Mouse (Mus musculus): ENCODE results near the gene Icam1. TPM values are rescaled to one million over a fixed set of nuclear protein-coding genes. Genes with fewer than 3 reads are reported as not detected.

The Icam1 gene
- polyA plus RNA-seq, 1 experiment from 2014 or later, result 10.3 TPM

DNA sequence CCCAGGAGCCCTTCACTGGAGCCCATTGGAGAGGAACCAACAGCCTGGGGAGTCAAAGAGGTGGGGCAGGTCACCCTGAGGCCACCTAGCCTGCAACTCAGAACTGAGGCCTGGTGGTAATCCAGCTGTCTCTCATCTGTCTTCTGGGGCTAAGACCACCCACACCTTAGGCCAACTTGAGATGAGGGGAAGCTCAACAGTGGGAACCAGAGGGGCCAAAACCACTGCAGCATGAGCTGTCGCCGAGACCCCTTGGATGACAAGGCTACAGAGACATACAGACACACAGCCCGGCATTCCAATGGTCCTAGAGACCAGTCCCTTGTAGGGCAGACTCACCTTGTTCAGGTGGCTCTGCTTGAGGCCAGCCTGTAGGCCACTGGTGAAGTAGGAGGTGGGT, 59.8 kb downstream of the Icam1 start:
- Histone ChIP-seq H3K9ac (ENCODE audit: low read depth, low read length) (no peak overlapping the region), H3K4me1 (ENCODE audit: control insufficient read depth, insufficient read depth, low read length) (peaks cover 6% of the 10 kb centered on the region; the same call in 1 of the 2 replicates), H3K27me3 (ENCODE audit: control insufficient read depth, insufficient read depth, low read length) (no peaks in the 10 kb centered on the region), H3K9me3 (ENCODE audit: control insufficient read depth, low read length) (no peaks in the 10 kb centered on the region), H3K36me3 (ENCODE audit: control insufficient read depth, insufficient read depth, low read length) (peaks cover 63% of the 10 kb centered on the region), H3K4me3 (ENCODE audit: low read length) (no peak overlapping the region), H3K4me2 (replicated peaks; ENCODE audit: low read depth, low read length) (no peak overlapping the region), H3K27ac (ENCODE audit: low read depth, low read length) (no peak overlapping the region)
- ATAC-seq (ENCODE audit: low FRiP score, low TSS enrichment), result no peak
- 88% methylated on average over 3 of the region's 3 CpGs for WGBS

MicroRNA genes within 50 kb of the gene (microRNA counts, 519-probe panel; counts per million panel counts)
- microRNA mmu-miR-1900, result 5,179 counts per million, percentile 45 among the panel's probes with 10 or more counts

Small RNAs within 50 kb of the gene (microRNA-seq; reads per million reads assigned to microRNA genes)
- gene Mir1900 (not detected), gene Mir7082 (0.84 reads per million)

Other genes with a start within 250 kb of the Icam1 start
- gene Col5a3, start 200.9 kb upstream of the Icam1 start, polyA plus RNA-seq (2014; fragmentation: Nextera tagmentation; extraction: Ambion mirVana), result 0.73 and 0.77 TPM in 2 replicates
- not detected in 2 replicates for gene Rdh8, start 197.5 kb upstream of the Icam1 start, polyA plus RNA-seq (2014; fragmentation: Nextera tagmentation; extraction: Ambion mirVana)
- 6.1 and 7.8 TPM in 2 replicates for gene A230050P20Rik, start 147.3 kb upstream of the Icam1 start, polyA plus RNA-seq (2014; fragmentation: Nextera tagmentation; extraction: Ambion mirVana)
- gene Angptl6, start 136.3 kb upstream of the Icam1 start, polyA plus RNA-seq (2014; fragmentation: Nextera tagmentation; extraction: Ambion mirVana), result 2.0 and 2.2 TPM in 2 replicates
- gene Ppan, start 127.8 kb upstream of the Icam1 start, polyA plus RNA-seq (2014; fragmentation: Nextera tagmentation; extraction: Ambion mirVana), result 82.3 and 90.0 TPM in 2 replicates
- 327 and 329 TPM in 2 replicates for gene Eif3g, start 117.4 kb upstream of the Icam1 start, polyA plus RNA-seq (2014; fragmentation: Nextera tagmentation; extraction: Ambion mirVana)
- gene Dnmt1, start 56.1 kb upstream of the Icam1 start, polyA plus RNA-seq (2014; fragmentation: Nextera tagmentation; extraction: Ambion mirVana), result 71.8 and 87.1 TPM in 2 replicates
- gene S1pr2, start 39.2 kb upstream of the Icam1 start, polyA plus RNA-seq (2014; fragmentation: Nextera tagmentation; extraction: Ambion mirVana), result 26.7 and 36.1 TPM in 2 replicates
- gene Mrpl4, start 13.2 kb upstream of the Icam1 start, polyA plus RNA-seq (2014; fragmentation: Nextera tagmentation; extraction: Ambion mirVana), result 145 and 146 TPM in 2 replicates
- gene Icam4, start 13.4 kb downstream of the Icam1 start, polyA plus RNA-seq (2014; fragmentation: Nextera tagmentation; extraction: Ambion mirVana), result 0.45 and 0.49 TPM in 2 replicates
- gene Icam5, start 16.1 kb downstream of the Icam1 start, polyA plus RNA-seq (2014; fragmentation: Nextera tagmentation; extraction: Ambion mirVana), result 0.20 TPM in 1 of 2 replicates, not detected in the other
- gene Zglp1, start 51.1 kb downstream of the Icam1 start, polyA plus RNA-seq (2014; fragmentation: Nextera tagmentation; extraction: Ambion mirVana), result 2.1 TPM in 1 of 2 replicates, not detected in the other
- 0.64 and 0.90 TPM in 2 replicates for gene Gm49373, start 57.1 kb downstream of the Icam1 start, polyA plus RNA-seq (2014; fragmentation: Nextera tagmentation; extraction: Ambion mirVana)
- gene Fdx1l, start 57.6 kb downstream of the Icam1 start, polyA plus RNA-seq (2014; fragmentation: Nextera tagmentation; extraction: Ambion mirVana), result 62.6 and 82.3 TPM in 2 replicates
- 2.8 and 3.1 TPM in 2 replicates for gene Gm38431, start 76.0 kb downstream of the Icam1 start, polyA plus RNA-seq (2014; fragmentation: Nextera tagmentation; extraction: Ambion mirVana)
- 70.6 and 96.0 TPM in 2 replicates for gene Raver1, start 76.0 kb downstream of the Icam1 start, polyA plus RNA-seq (2014; fragmentation: Nextera tagmentation; extraction: Ambion mirVana)
- 5.6 and 8.7 TPM in 2 replicates for gene Tyk2, start 115.3 kb downstream of the Icam1 start, polyA plus RNA-seq (2014; fragmentation: Nextera tagmentation; extraction: Ambion mirVana)
- gene Cdc37, start 134.0 kb downstream of the Icam1 start, polyA plus RNA-seq (2014; fragmentation: Nextera tagmentation; extraction: Ambion mirVana), result 366 and 377 TPM in 2 replicates
- gene Pde4a, start 149.7 kb downstream of the Icam1 start, polyA plus RNA-seq (2014; fragmentation: Nextera tagmentation; extraction: Ambion mirVana), result 13.7 and 14.0 TPM in 2 replicates
- gene Keap1, start 223.4 kb downstream of the Icam1 start, polyA plus RNA-seq (2014; fragmentation: Nextera tagmentation; extraction: Ambion mirVana), result 26.8 and 34.2 TPM in 2 replicates
- 0.07 and 0.19 TPM in 2 replicates for gene S1pr5, start 232.5 kb downstream of the Icam1 start, polyA plus RNA-seq (2014; fragmentation: Nextera tagmentation; extraction: Ambion mirVana)
- 35.5 and 43.7 TPM in 2 replicates for gene Atg4d, start 249.3 kb downstream of the Icam1 start, polyA plus RNA-seq (2014; fragmentation: Nextera tagmentation; extraction: Ambion mirVana)